Mouse (Mus musculus) adrenal gland, postnatal 25 days (tissue): ENCODE measurements around the gene Icmt. TPM values are rescaled to one million over a fixed set of nuclear protein-coding genes. Genes with fewer than 3 reads are reported as not detected.

Experiments
- DNase-seq: peaks from one replicate; pipeline ENCODE4 v3.0.0; 2021; ENCODE audit warnings: mixed read lengths
- long read RNA-seq: library from polyadenylated mRNA; stranded (forward); transcript quantifications from one replicate; pipeline ENCODE4 v2.0.0, GENCODE M21; 2021
- total RNA-seq: library from RNA; stranded (reverse); gene quantifications from 2 replicates; pipeline ENCODE4 v1.2.3, GENCODE M21; 2021

Icmt gene
- 44.9 and 48.7 TPM in 2 replicates for total RNA-seq
- long read RNA-seq, full-length matches to known transcripts = 7 of 19 reads
- long read RNA-seq, partial matches to known transcripts = 0 of 19 reads
- long read RNA-seq, other reads (novel, unspliced or antisense) = 12 of 19 reads

DNA sequence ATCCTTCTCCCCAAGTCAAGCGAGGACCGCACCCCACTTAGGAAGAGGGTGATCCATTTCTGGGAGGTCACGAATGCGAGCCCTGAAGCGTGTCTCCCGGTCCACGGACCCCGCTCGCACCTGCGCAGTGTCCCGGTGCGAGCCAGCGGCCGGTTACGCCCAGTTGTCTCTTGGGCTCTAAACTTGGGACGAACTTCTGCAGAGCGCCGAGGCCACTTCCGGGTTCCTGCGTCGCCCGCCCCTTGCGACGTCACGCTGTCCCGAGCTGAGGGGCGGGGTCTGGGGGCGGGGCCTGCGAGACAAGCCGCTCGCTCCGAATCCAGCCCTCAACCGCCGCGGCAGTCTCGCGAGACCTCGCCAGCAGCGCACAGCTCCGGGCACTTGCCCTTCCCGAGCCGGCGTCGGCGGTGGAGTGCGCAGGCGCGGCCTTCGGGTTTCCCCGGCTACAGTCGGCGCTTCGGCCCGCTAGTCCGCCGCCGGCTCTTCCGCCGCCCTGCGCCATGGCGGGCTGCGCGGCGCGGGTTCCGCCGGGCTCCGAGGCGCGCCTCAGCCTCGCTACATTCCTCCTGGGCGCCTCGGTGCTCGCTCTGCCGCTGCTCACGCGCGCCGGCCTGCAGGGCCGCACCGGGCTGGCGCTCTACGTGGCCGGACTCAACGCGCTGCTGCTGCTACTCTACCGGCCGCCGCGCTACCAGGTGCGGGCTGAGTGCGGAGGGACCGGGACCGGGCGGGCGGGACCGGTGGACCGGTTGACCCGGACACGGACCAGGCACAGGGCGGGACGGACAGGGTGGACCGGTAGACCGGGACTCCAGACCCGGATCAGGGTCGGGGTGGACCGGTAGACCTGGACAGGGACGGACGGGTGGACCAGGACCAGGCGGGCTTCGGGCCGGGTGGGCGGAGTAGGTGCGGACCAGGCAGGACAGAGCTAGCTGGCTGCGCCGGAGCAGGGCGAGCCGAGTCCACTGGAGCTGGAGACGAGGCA lies at the start of gene Icmt:
Icmt (plus strand) TSS at position 354 of the 988 bp plus-strand sequence.
- peak; percentile 100 for DNase-seq

DNA sequence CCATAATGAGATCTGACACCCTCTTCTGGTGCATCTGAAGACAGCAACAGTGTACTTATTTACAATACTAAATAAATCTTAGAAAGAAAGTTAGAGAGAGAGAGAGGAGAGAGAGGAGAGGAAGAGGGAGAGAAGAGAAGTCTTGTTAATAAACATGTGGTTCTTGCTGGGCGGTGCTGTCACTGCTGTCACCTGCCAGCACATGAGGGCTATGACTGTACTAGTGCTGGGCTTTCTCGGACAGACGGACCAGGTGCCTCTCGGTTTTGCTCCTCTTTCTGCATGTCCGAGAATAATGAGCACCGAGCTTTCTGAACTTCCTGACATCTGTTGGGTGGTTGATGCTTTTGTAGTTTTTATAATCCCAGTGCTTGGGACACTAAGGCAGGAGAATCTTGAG lies 46.4 kb upstream of the Icmt start:
- no peak for DNase-seq

- DNase-seq = peak; percentile 40
Observed at GRCm38 (mm10) chr4:152253183-152253759, 43.8 kb upstream of the Icmt start.

GRCm38 (mm10) chr4:152257070-152257469 lies 40.0 kb upstream of the Icmt start:
- peak; percentile 63 for DNase-seq

DNA sequence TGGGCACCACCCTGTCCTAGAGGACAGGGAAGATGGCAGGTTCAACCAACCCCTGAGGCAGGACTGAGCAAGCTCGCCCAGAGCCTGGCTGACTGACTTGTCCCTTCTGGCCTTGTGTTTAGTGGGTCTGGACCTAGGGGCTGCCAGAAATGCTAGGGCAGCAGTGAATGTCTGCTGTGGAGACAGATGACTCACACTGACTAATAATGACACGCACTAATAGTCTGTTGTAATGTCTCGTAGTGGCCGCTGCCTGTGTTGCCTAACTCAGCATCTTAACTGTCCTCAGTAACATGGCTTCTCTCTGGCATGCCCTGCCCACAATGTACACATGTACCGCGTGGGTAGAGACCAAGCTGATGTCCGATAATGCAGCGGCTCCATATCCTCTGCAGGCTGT lies 36.6 kb upstream of the Icmt start:
- DNase-seq = no peak

GRCm38 (mm10) chr4:152262187-152262586 lies 34.8 kb upstream of the Icmt start:
- DNase-seq = no peak

GRCm38 (mm10) chr4:152263089-152263488 lies 33.9 kb upstream of the Icmt start:
- DNase-seq = no peak

- no peak for DNase-seq
Observed at GRCm38 (mm10) chr4:152263512-152264176, 33.4 kb upstream of the Icmt start.

DNA sequence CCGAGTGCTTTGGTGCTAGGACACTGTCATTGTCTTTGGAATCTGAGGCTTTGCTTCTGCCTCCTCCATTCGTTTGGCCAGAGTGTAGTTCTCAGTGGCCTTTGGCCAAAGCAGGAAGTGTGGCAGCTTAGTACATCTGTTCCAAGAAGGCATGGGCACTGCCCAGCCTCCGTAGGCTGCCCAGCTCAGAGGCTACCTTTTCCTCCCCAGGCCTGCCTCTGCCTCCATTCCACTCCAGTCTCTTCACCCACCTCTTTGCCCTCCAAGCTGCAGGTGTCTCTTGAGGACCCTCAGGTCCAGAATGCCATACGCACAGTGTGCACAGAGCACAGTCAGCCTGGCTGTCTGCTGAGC lies 32.9 kb upstream of the Icmt start:
- DNase-seq = no peak

DNA sequence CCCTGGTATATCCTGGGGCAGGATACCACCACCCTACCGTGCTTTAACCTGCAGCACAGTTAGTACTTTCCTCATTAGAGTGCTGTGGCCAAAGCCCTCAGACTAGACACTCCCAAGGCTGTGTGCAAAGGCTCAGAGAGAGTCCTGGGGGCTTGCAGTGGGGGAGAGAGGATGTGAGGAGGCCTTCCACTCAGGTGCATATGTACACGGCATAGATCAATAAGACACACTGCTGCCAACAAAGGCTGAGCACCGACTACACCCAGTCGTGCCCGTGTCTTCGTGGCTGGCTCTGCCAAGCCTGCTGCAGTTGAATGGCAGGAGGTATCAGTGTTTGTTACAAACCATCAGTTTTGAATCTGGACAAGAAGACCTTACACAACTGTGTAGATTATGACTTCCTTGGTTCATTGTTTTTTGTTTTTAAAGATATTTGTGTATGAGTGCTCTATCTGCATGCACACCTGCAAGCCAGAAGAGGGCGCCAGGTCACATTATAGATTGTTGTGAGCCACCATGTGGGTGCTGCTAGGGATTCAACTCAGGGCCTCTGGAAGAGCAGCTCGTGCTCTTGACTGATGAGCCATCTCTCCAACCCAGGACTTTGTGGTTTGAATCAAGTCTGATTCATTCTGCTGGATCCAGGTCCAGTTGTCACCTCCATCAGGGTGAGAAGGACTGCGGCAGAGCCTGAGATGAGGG lies 32.0 kb upstream of the Icmt start:
- DNase-seq = no peak

- DNase-seq = no peak
Observed at GRCm38 (mm10) chr4:152265791-152266190, 31.2 kb upstream of the Icmt start.

DNA sequence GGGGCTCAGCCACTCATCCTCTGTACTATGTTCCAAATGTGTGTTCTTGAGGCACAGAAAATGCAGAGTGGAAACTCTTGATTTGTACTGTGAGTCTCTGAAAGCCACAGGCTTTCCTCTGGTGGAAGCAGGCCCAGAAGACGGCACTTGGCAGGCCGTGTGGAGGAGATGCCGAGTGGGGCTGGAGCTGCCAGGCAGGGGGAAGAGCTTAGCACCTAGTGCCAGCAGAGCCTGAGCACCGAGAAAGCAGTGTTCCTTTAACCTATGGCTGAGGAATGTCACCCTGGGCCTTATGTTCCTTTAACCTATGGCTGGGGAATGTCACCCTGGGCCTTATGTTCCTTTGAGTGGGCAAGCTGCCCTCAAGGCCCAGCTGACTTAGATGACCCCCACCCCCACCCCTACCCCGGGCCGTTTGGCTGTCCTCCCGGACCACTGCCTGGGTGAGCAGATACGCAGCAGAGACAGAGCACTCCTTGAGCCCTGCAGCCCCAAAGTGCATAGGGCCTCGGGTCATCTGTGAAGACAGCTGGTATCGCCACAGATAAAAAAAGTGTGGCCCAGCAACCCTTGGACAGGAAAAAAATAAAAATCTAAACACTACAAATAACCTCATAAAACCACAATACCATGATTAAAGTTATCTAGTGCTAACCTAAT lies 30.7 kb upstream of the Icmt start:
- no peak for DNase-seq

GRCm38 (mm10) chr4:152267748-152268369 lies 29.2 kb upstream of the Icmt start:
- peak; percentile 65 for DNase-seq

- DNase-seq = no peak
Observed at GRCm38 (mm10) chr4:152269967-152270366, 27.1 kb upstream of the Icmt start.

- no peak for DNase-seq
Observed at GRCm38 (mm10) chr4:152270599-152270998, 26.4 kb upstream of the Icmt start.

DNA sequence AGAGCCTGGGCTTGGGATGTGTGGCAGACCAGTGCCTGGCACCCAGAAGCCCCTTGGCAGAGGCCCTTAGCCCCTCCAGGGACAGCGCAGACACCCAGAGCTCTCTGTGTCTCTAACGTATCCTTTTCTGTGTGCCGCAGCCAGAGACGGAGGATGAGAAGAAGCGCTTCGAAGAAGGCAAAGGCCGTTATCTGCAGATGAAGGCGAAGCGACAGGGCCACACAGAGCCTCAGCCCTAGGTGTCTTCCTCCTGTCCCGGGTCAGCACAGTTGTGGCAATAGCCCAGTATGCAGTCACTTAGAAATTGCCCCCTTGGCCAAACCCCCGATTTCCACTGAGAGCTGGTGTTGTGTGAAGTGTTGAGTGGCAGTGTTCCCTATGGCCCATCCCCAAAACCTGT lies 25.7 kb upstream of the Icmt start:
- DNase-seq = no peak

- no peak for DNase-seq
Observed at GRCm38 (mm10) chr4:152272006-152272405, 25.0 kb upstream of the Icmt start.

- no peak for DNase-seq
Observed at GRCm38 (mm10) chr4:152272449-152273049, 24.5 kb upstream of the Icmt start.

GRCm38 (mm10) chr4:152273191-152273590 lies 23.8 kb upstream of the Icmt start:
- DNase-seq = no peak

DNA sequence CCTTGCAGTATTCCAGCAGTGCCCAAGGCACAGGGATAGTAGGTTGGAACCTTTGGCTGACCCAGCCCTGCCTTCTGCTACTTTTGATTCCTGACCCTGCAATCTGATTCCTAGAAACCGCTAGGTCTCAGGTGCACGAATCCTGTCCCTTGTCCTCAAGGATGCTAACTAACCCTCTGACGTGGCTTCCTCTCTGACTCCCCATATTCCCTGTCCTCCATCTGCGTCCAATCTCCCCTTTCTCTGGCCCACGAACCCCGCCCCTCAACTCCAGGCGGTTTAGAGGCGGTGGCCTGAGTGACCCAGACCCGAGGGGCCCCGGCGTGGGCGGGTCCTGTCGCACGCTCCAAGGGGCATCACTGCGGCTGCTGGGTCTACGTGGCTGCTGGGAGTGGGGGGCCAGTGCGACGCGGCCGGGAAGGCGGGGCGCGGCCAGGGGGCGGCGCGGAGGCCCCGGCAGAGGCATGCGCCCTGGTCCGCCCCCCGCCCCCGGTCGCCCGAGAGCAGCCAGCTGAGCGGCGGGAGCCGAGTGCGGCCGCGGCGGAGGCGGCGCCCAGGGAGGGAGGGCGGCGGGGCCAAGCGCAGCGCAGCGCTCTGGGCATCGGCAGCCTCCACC lies 23.3 kb upstream of the Icmt start, which contains the start of gene Gpr153:
Gpr153 (plus strand) TSS at position 612 of the 616 bp plus-strand sequence.
- DNase-seq = peak; percentile 60
